Mouse (Mus musculus) hindbrain, embryonic 16.5 days (tissue): ENCODE measurements around the gene Ube2j2. TPM values are rescaled to one million over a fixed set of nuclear protein-coding genes. Genes with fewer than 3 reads are reported as not detected.

ENCODE experiments used
- ATAC-seq: fragments of 200-750 bp; cut with Nextera tagmentation; 2 replicates; pipeline ENCODE4 v1.8.0; 2017; ENCODE audit warnings: moderate TSS enrichment, moderate library complexity
- H3K27ac ChIP-seq: fragments of 300-500 bp; sonication (generic); 2 replicates; pipeline ENCODE4 v1.5.1; 2014; ENCODE audit warnings: low read depth, mild to moderate bottlenecking, control low read depth, low read length, moderate library complexity
- H3K27me3 ChIP-seq: fragments of 300-500 bp; sonication (generic); replicated peaks from 2 replicates; pipeline ENCODE4 v1.6.1; 2014; ENCODE audit warnings: low read length; ENCODE audit not compliant: control insufficient read depth, insufficient read depth
- H3K36me3 ChIP-seq: fragments of 300-500 bp; sonication (generic); 2 replicates; pipeline ENCODE4 v1.6.1; 2014; ENCODE audit warnings: mild to moderate bottlenecking, low read length, moderate library complexity, mixed read lengths; ENCODE audit not compliant: control insufficient read depth, insufficient read depth
- H3K4me1 ChIP-seq: fragments of 300-500 bp; sonication (generic); 2 replicates; pipeline ENCODE4 v1.6.1; 2014; ENCODE audit warnings: low read depth, low read length; ENCODE audit not compliant: control insufficient read depth, insufficient read depth
- H3K4me2 ChIP-seq: fragments of 300-500 bp; sonication (generic); 2 replicates; pipeline ENCODE4 v1.6.1; 2014; ENCODE audit warnings: mild to moderate bottlenecking, low read length, control low read depth, moderate library complexity
- H3K4me3 ChIP-seq: fragments of 300-500 bp; sonication (generic); 2 replicates; pipeline ENCODE4 v1.5.1; 2014; ENCODE audit warnings: mild to moderate bottlenecking, low read length, control low read depth, moderate library complexity
- H3K9ac ChIP-seq: fragments of 300-500 bp; sonication (generic); 2 replicates; pipeline ENCODE4 v1.6.1; 2014; ENCODE audit warnings: low read depth, mild to moderate bottlenecking, control low read depth, low read length, moderate library complexity
- H3K9me3 ChIP-seq: fragments of 300-500 bp; sonication (generic); 2 replicates; pipeline ENCODE4 v1.6.1; 2014; ENCODE audit warnings: mild to moderate bottlenecking, low read length, moderate library complexity; ENCODE audit not compliant: control insufficient read depth
- WGBS: fragments of 180-500 bp; shearing (Covaris S2); extraction: QIAGEN DNeasy Blood & Tissue Kit; methylation state at CpG from one replicate; pipeline ENCODE4 v1.1.7; 2014; 5-methylcytosine and 5-hydroxymethylcytosine counted together
- polyA plus RNA-seq: library from polyadenylated mRNA; unstranded; fragments of >200 nt; fragmentation: Nextera tagmentation; extraction: Ambion mirVana; gene quantifications from 2 replicates; pipeline ENCODE4 v1.2.1, GENCODE M21; 2015

Gene Ube2j2
- polyA plus RNA-seq, 1 experiment from 2014 or later, result 97.6 TPM

DNA sequence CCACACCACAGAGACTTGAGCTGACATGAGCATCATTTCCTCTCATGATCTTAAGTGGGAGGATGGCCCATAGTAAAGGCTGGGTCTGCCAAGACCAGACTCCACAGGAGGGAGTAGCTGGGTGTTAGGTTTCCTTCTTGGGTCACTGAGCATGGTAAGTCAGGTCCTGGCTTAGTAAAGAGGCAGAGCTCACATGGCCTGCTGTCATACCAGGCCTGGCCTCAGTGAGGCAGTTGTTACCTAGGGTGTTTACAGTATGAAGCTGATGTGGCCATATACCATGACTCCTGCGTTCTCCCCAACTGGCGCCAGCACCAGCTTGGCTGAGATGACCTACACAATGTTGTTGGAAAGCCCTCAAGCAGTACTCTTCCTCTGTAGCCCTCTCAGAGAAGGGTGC, 29.6 kb downstream of the Ube2j2 start:
- H3K27me3 ChIP-seq, result no peaks in the 10 kb centered on the region
- no peaks in the 10 kb centered on the region for H3K4me1 ChIP-seq
- 83% methylated on average over 2 of the region's 2 CpGs for WGBS
- H3K36me3 ChIP-seq, result no peaks in the 10 kb centered on the region
- H3K9ac ChIP-seq, result no peak overlapping the region
- H3K4me3 ChIP-seq, result no peak overlapping the region
- no peaks in the 10 kb centered on the region for H3K9me3 ChIP-seq
- no peak overlapping the region for H3K27ac ChIP-seq
- no peak overlapping the region for H3K4me2 ChIP-seq
- no peak for ATAC-seq

- no peak overlapping the region for H3K9ac ChIP-seq
- no peak for ATAC-seq
- no peaks in the 10 kb centered on the region for H3K36me3 ChIP-seq
- no peaks in the 10 kb centered on the region for H3K27me3 ChIP-seq
- H3K4me3 ChIP-seq, result no peak overlapping the region
- H3K4me1 ChIP-seq, result no peaks in the 10 kb centered on the region
- no peaks in the 10 kb centered on the region for H3K9me3 ChIP-seq
- whole genome bisulfite sequencing, result 82% methylated on average over 12 of the region's 12 CpGs
- H3K27ac ChIP-seq, result no peak overlapping the region
- no peak overlapping the region for H3K4me2 ChIP-seq
Observed at GRCm38 (mm10) chr4:155981436-155982082, 37.9 kb downstream of the Ube2j2 start.

DNA sequence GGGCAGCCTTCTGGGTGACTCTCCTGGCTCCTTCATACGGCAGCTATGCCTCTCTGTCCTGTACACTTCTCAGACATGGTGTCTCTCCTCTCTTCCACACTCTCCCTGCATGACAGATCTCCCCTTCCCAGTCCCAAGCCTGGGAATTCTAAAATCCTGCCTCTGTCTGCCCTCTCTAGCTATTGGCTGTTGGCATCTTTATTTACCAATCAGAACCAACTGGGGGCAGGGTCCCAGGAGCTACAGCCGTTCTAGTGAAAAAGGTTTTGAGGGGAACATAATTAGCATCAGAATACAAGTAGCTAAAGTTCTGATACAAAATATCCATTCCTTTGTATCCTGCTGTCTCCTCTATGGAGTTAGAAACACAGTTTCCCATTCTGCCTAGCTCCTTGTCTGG, 40.2 kb downstream of the Ube2j2 start:
- H3K27ac ChIP-seq, result no peak overlapping the region

GRCm38 (mm10) chr4:155991211-155991907, 47.7 kb downstream of the Ube2j2 start:
- Histone ChIP-seq H3K4me3 (peak overlapping the region; percentile 80), H3K27ac (peak overlapping the region; percentile 97), H3K4me2 (peak overlapping the region; percentile 95), H3K9me3 (no peaks in the 10 kb centered on the region), H3K9ac (peak overlapping the region; percentile 91), H3K4me1 (peaks cover 21% of the 10 kb centered on the region), H3K36me3 (no peaks in the 10 kb centered on the region), H3K27me3 (no peaks in the 10 kb centered on the region)
- WGBS, result 88% methylated on average over 22 of the region's 22 CpGs
- no peak for ATAC-seq

More for the DNA sequence above, 40.2 kb downstream of the Ube2j2 start:
- no peak for ATAC-seq
- no peaks in the 10 kb centered on the region for H3K36me3 ChIP-seq
- no peaks in the 10 kb centered on the region for H3K4me1 ChIP-seq
- no peaks in the 10 kb centered on the region for H3K9me3 ChIP-seq
- 4% methylated on average over 2 of the region's 2 CpGs for WGBS
- H3K4me3 ChIP-seq, result no peak overlapping the region
- no peak overlapping the region for H3K9ac ChIP-seq
- no peaks in the 10 kb centered on the region for H3K27me3 ChIP-seq
- no peak overlapping the region for H3K4me2 ChIP-seq

DNA sequence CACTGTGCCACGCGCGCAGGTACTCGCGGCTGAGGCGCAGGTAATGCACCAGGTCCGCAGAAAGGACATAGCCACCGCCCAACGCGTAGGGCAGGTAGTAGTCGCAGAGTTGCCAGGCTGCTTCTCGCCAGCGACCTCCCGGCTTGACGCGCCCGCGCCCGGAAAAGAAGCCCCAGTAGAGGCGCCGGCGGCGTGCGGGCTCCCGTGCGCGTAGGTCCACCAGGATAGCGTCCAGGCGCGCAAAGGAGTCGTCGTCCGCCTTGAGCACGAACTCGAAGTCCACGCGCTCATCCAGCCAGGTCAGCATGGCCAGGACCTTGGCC, 48.2 kb downstream of the Ube2j2 start:
- Histone ChIP-seq H3K4me3 (peak overlapping the region; percentile 80), H3K36me3 (no peaks in the 10 kb centered on the region), H3K4me2 (peak overlapping the region; percentile 95), H3K9me3 (no peaks in the 10 kb centered on the region), H3K4me1 (peaks cover 21% of the 10 kb centered on the region), H3K9ac (peak overlapping the region; percentile 91), H3K27me3 (no peaks in the 10 kb centered on the region), H3K27ac (peak overlapping the region; percentile 97)
- 24% methylated on average over 34 of the region's 37 CpGs for WGBS
- no peak; the same call in 1 of the 2 replicates for ATAC-seq

- WGBS, result under 1% methylated on average over 73 of the region's 99 CpGs
- H3K4me1 ChIP-seq, result peaks cover 21% of the 10 kb centered on the region
- peak within 1 kb of the TSS; percentile 80 for H3K4me3 ChIP-seq
- peak within 1 kb of the TSS; percentile 97 for H3K27ac ChIP-seq
- peak; percentile 90 for ATAC-seq
- peaks cover 2% of the 10 kb centered on the region for H3K36me3 ChIP-seq
- H3K4me2 ChIP-seq, result peak within 1 kb of the TSS; percentile 95
- peak within 1 kb of the TSS; percentile 91 for H3K9ac ChIP-seq
- H3K9me3 ChIP-seq, result no peaks in the 10 kb centered on the region
- H3K27me3 ChIP-seq, result no peaks in the 10 kb centered on the region
Observed at GRCm38 (mm10) chr4:155992241-155992905, 48.7 kb downstream of the Ube2j2 start, which contains the start of the genes B3galt6 and Sdf4. Gene B3galt6 (minus strand): TSS chr4:155992649. Gene Sdf4 (plus strand): TSS chr4:155992872.

DNA sequence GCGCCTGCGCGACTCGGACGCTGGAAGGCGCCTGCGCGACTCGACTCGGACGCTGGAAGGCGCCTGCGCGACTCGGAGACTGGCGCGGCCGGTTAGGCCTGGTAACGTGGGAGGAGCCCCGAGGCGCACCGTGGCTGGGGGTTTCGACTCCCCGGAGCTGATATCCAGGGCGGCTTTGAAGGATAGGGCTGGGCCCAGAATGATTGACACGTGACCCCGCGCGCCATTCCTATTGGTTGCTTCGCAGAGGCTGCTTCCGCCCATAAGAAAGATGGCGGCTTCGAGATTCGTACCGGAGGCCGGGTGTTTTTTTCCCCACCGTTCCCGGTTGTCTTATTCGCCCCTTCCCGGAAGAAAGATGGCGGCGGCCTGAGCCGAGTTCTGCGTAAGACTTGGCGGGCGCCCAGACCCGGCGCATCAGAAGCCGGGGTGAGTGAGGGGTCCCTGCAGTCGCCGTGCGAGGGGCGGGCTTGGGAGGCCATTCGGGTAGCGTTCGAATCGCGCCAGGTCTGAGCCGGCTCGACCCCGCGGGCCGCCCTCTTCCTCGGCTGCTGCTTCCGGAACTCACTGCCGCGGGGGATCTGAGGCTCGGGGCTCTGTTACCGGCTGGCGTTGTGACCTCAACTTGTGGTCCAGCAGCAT, 49.4 kb downstream of the Ube2j2 start:
- H3K4me3 ChIP-seq, result peak overlapping the region; percentile 80

GRCm38 (mm10) chr4:155993606-155994005, 50.0 kb downstream of the Ube2j2 start:
- no peak; the same call in 1 of the 2 replicates for ATAC-seq
- H3K36me3 ChIP-seq, result peaks cover 9% of the 10 kb centered on the region
- H3K9me3 ChIP-seq, result no peaks in the 10 kb centered on the region
- peak overlapping the region; percentile 80 for H3K4me3 ChIP-seq
- H3K9ac ChIP-seq, result peak overlapping the region; percentile 82
- no peaks in the 10 kb centered on the region for H3K27me3 ChIP-seq
- H3K4me2 ChIP-seq, result peak overlapping the region; percentile 69
- 6% methylated on average over 15 of the region's 15 CpGs for WGBS
- H3K27ac ChIP-seq, result peak overlapping the region; percentile 97
- H3K4me1 ChIP-seq, result peaks cover 21% of the 10 kb centered on the region

More for the DNA sequence above, 49.4 kb downstream of the Ube2j2 start:
- peak; percentile 86 for ATAC-seq
- WGBS, result 0% methylated on average over 64 of the region's 70 CpGs
- Histone ChIP-seq H3K27ac (peak overlapping the region; percentile 97), H3K9ac (peak overlapping the region; percentile 82), H3K4me2 (peak overlapping the region; percentile 69), H3K36me3 (peaks cover 7% of the 10 kb centered on the region), H3K4me1 (peaks cover 21% of the 10 kb centered on the region), H3K9me3 (no peaks in the 10 kb centered on the region), H3K27me3 (no peaks in the 10 kb centered on the region)

GRCm38 (mm10) chr4:156004109-156004508, 60.5 kb downstream of the Ube2j2 start:
- H3K27me3 ChIP-seq, result no peaks in the 10 kb centered on the region
- ATAC-seq, result no peak
- H3K36me3 ChIP-seq, result peaks cover 65% of the 10 kb centered on the region
- no peak overlapping the region for H3K4me2 ChIP-seq
- H3K4me3 ChIP-seq, result no peak overlapping the region
- 95% methylated on average over 3 of the region's 3 CpGs for WGBS
- no peak overlapping the region for H3K9ac ChIP-seq
- H3K4me1 ChIP-seq, result no peaks in the 10 kb centered on the region
- no peaks in the 10 kb centered on the region for H3K9me3 ChIP-seq
- H3K27ac ChIP-seq, result no peak overlapping the region
